Mouse (Mus musculus) brain, embryonic 14.5 days (tissue): ENCODE results near the gene Hsf2bp.

ENCODE experiments used
- CTCF ChIP-seq: fragments of 200-500 bp; IDR thresholded peaks from 2 replicates; pipeline ENCODE4 v1.5.1; 2012; ENCODE audit warnings: inconsistent platforms, mild to moderate bottlenecking, moderate library complexity, borderline replicate concordance; ENCODE audit not compliant: insufficient read depth, insufficient read length; ENCODE audit errors: extremely low read depth
- POLR2A ChIP-seq: fragments of 200-500 bp; IDR thresholded peaks from 2 replicates; pipeline ENCODE4 v1.6.1; 2012; ENCODE audit warnings: mild to moderate bottlenecking, inconsistent platforms, borderline replicate concordance; ENCODE audit not compliant: poor library complexity, insufficient read depth, insufficient read length, severe bottlenecking; ENCODE audit errors: extremely low read depth

- no peak for TF ChIP-seq CTCF
- no peak for TF ChIP-seq POLR2A
Measured at GRCm38 (mm10) chr17:31933956-31934355, 102.2 kb downstream of the Hsf2bp start.
